Mouse (Mus musculus) E14TG2a.4 (cell line): ENCODE data around the gene Adam22.

Experiments used
- CTCF ChIP-seq: conservative IDR thresholded peaks from 2 replicates; pipeline ENCODE4 v1.5.1; 2014; ENCODE audit warnings: low read length
- NANOG ChIP-seq: IDR thresholded peaks from 2 replicates; pipeline ENCODE4 v1.6.1; 2014; ENCODE audit warnings: borderline replicate concordance, low read length, mixed read lengths
- POU5F1 ChIP-seq: IDR thresholded peaks from 2 replicates; pipeline ENCODE4 v1.6.1; 2014; ENCODE audit warnings: low read length, borderline replicate concordance

- TF ChIP-seq CTCF, result no peak
- TF ChIP-seq POU5F1, result no peak
- no peak for TF ChIP-seq NANOG
These were observed 187.3 kb downstream of the Adam22 start for GRCm38 (mm10) chr5:8180646-8181045.
